Mouse (Mus musculus) urinary bladder, postnatal 4 days (tissue): Measurements from ENCODE around the gene Gmfg.
A peak's percentile ranks its signal among the peaks of the same experiment; 100 is the strongest.

Experiments
- DNase-seq, 2 experiments: peaks; one replicate each; pipeline ENCODE4 v3.0.0; 2021 to 2022; ENCODE audit warnings: low spot score in 2 of 2

Gene Gmfg

GRCm38 (mm10) chr7:28436932-28437570 lies at the start of gene Gmfg:
TSS of gene Gmfg (plus strand) at chr7:28437447.
- peak; percentile 69 to 87 for DNase-seq

- no peak for DNase-seq
Observed at GRCm38 (mm10) chr7:28390331-28390730, 46.9 kb upstream of the Gmfg start.

- DNase-seq, result peak; percentile 95 to 96
Observed at GRCm38 (mm10) chr7:28392429-28393271, 44.6 kb upstream of the Gmfg start, which contains the start of the genes Med29 and Paf1. TSS of gene Med29 (minus strand) at chr7:28392708. TSS of gene Paf1 (plus strand) at chr7:28392951.

GRCm38 (mm10) chr7:28393272-28393951 lies 43.8 kb upstream of the Gmfg start:
- DNase-seq, result no peak

GRCm38 (mm10) chr7:28395425-28395824 lies 41.8 kb upstream of the Gmfg start:
- DNase-seq, result no peak

GRCm38 (mm10) chr7:28398000-28398399 lies 39.2 kb upstream of the Gmfg start:
- DNase-seq, result no peak

- no peak for DNase-seq
Observed at GRCm38 (mm10) chr7:28398696-28399340, 38.4 kb upstream of the Gmfg start.

GRCm38 (mm10) chr7:28401030-28401429 lies 36.2 kb upstream of the Gmfg start:
- DNase-seq, result no peak

- no peak for DNase-seq
Observed at GRCm38 (mm10) chr7:28401942-28402341, 35.3 kb upstream of the Gmfg start.

- DNase-seq, result peak in 1 of 2 experiments; percentile 76
Observed at GRCm38 (mm10) chr7:28410841-28411475, 26.3 kb upstream of the Gmfg start.

- DNase-seq, result no peak
Observed at GRCm38 (mm10) chr7:28412826-28413225, 24.4 kb upstream of the Gmfg start.

- DNase-seq, result no peak
Observed at GRCm38 (mm10) chr7:28417368-28417767, 19.9 kb upstream of the Gmfg start.

- DNase-seq, result peak in 1 of 2 experiments; percentile 71
Observed at GRCm38 (mm10) chr7:28418096-28418670, 19.1 kb upstream of the Gmfg start.

- no peak for DNase-seq
Observed at GRCm38 (mm10) chr7:28419416-28419815, 17.8 kb upstream of the Gmfg start.

GRCm38 (mm10) chr7:28423018-28423417 lies 14.2 kb upstream of the Gmfg start:
- no peak for DNase-seq

- DNase-seq, result no peak
Observed at GRCm38 (mm10) chr7:28427738-28428137, 9.5 kb upstream of the Gmfg start.

GRCm38 (mm10) chr7:28430512-28430911 lies 6.7 kb upstream of the Gmfg start:
- DNase-seq, result no peak

GRCm38 (mm10) chr7:28432252-28432651 lies 5.0 kb upstream of the Gmfg start:
- DNase-seq, result no peak

- DNase-seq, result peak in 1 of 2 experiments; percentile 39
Observed at GRCm38 (mm10) chr7:28435660-28436259, 1.5 kb upstream of the Gmfg start.

GRCm38 (mm10) chr7:28436271-28436904 lies 859 bp upstream of the Gmfg start:
- DNase-seq, result peak; percentile 100
